Mouse (Mus musculus): ENCODE measurements at regions not wholly inside any gene's neighbourhood (a gene's known extent, or its start where the extent isn't known, plus 50 kb on each side); places are given as distances from the start of the nearest gene placed in this dataset.

DNA sequence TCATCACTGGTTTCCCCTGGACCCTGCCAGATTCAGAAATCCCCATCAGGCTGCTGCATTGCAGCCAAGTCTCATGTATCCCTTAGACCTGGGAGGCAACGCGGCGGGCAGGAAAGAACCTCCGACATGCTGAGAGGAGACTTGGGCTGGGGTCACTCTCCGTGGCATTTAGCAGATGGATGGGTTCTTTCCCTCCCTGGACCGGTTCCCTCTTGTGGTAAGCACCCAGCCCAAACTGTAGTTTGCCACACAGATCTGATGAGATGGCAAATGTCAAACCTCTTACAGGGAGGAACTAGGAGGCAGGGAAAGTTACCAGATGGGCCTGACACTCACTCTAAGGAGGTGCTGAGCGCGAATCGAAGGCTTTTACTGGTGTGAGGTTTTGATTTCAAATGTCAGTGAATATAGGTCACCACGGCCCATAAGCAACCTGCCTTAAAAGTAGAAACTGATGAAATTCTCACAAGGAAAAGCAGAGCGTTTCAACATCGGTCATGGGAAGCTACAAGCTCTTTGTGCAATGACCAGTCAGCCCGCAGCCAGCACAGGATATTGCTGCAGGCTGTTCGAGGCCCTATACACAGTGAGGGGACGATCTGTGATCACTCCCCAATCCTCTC, 199.9 kb upstream of the Lpp start:
- ATAC-seq (replicated peaks; ENCODE audit: low FRiP score) (no peak), DNase-seq (ENCODE audit: low spot score) (no peak)
- H3K4me3 ChIP-seq (ENCODE audit: low read depth, low read length): no peak overlapping the region
- H3K9me3 ChIP-seq (ENCODE audit: control insufficient read depth, low read length): no peaks in the 10 kb centered on the region
- H3K4me1 ChIP-seq (replicated peaks; ENCODE audit: control insufficient read depth, insufficient read depth, low read length): no peaks in the 10 kb centered on the region
- no peaks in the 10 kb centered on the region for H3K36me3 ChIP-seq (ENCODE audit: control insufficient read depth, insufficient read depth, low read length)
- no peaks in the 10 kb centered on the region for H3K27me3 ChIP-seq (replicated peaks; ENCODE audit: control insufficient read depth, insufficient read depth, low read length)
- WGBS: 56% methylated on average over 15 of the region's 15 CpGs
- H3K27ac ChIP-seq (ENCODE audit: low read depth, low read length): no peak overlapping the region
- no peak overlapping the region for H3K9ac ChIP-seq (ENCODE audit: low read depth, low read length)
- H3K4me2 ChIP-seq: no peak overlapping the region

DNA sequence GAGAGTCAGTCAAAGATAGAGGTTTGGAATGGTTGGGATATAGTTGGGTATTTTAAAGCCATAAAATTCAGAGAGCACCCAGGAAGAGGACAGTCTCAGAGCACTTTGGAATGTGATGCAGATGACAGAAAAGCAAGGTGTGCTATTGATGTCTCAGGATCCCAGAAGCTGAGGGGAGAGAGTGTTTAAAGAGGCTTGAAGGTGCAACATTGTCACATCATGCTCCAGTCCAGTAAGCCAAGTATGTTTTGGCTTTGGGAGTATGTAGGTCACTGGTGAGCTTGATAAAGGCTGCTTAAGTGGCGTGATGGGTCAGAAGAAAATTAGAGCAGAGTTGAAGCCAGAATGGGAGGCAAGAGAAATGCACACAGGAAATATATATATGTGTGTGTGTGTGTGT, 201.3 kb upstream of the Lpp start:
- Histone ChIP-seq H3K4me3 (ENCODE audit: low read depth, low read length) (no peak overlapping the region), H3K4me2 (no peak overlapping the region), H3K9me3 (ENCODE audit: control insufficient read depth, low read length) (no peaks in the 10 kb centered on the region), H3K27me3 (replicated peaks; ENCODE audit: control insufficient read depth, insufficient read depth, low read length) (no peaks in the 10 kb centered on the region), H3K9ac (ENCODE audit: low read depth, low read length) (no peak overlapping the region), H3K4me1 (replicated peaks; ENCODE audit: control insufficient read depth, insufficient read depth, low read length) (no peaks in the 10 kb centered on the region), H3K27ac (ENCODE audit: low read depth, low read length) (no peak overlapping the region), H3K36me3 (ENCODE audit: control insufficient read depth, insufficient read depth, low read length) (no peaks in the 10 kb centered on the region)
- no peak for DNase-seq (ENCODE audit: low spot score)
- 68% methylated on average over 1 of the region's 1 CpGs for WGBS
- no peak for ATAC-seq (replicated peaks; ENCODE audit: low FRiP score)

DNA sequence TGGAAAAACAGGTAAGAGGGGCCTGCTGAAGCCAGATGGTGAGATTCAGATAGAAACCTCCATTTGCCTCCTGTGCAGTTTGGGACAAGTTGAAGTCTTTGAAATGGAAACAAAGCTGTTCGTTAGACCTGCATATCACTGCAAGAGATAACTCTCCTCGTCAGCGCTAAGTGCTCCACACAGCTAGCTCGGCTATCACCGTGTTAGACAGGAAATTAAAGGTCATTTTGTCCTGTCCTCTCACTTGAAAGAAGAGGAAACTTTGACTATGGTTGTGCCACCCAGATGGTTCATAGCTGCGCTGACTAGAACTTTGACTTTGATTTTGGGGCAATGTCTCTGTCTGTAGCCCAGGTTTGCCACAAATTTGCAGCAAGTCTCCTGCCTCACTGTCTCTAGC, 198.5 kb upstream of the Bcl6 start:
- ATAC-seq (replicated peaks; ENCODE audit: low FRiP score) (no peak), DNase-seq (ENCODE audit: low spot score) (no peak)
- H3K9ac ChIP-seq (ENCODE audit: low read depth, low read length): no peak overlapping the region
- H3K4me1 ChIP-seq (replicated peaks; ENCODE audit: control insufficient read depth, insufficient read depth, low read length): no peaks in the 10 kb centered on the region
- no peaks in the 10 kb centered on the region for H3K36me3 ChIP-seq (ENCODE audit: control insufficient read depth, insufficient read depth, low read length)
- H3K4me3 ChIP-seq (ENCODE audit: low read depth, low read length): no peak overlapping the region
- no peak overlapping the region for H3K27ac ChIP-seq (ENCODE audit: low read depth, low read length)
- WGBS: 60% methylated on average over 6 of the region's 6 CpGs
- H3K9me3 ChIP-seq (ENCODE audit: control insufficient read depth, low read length): no peaks in the 10 kb centered on the region
- no peak overlapping the region for H3K4me2 ChIP-seq
- H3K27me3 ChIP-seq (replicated peaks; ENCODE audit: control insufficient read depth, insufficient read depth, low read length): no peaks in the 10 kb centered on the region

DNA sequence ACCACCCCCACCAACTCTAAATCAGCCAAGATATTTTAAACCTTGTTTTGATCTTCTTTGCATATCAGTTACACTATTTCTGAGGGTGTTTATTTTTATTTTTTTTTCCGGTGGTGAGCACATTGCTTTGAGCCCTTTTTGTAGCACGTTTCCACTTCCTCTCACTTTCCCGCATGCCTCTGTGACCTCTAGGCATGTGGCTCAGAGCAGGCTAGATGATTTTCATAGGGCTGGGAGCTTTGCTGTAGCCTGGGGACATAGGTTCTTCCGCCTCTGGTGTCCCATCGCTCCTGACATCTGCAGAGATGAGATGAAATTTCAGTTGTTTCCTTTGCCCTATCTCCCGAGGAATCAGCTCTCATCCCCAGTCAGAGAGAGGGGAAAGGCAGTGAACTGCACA, 197.3 kb upstream of the Bcl6 start:
- Histone ChIP-seq H3K4me3 (ENCODE audit: low read depth, low read length) (no peak overlapping the region), H3K36me3 (ENCODE audit: control insufficient read depth, insufficient read depth, low read length) (no peaks in the 10 kb centered on the region), H3K27me3 (replicated peaks; ENCODE audit: control insufficient read depth, insufficient read depth, low read length) (no peaks in the 10 kb centered on the region), H3K27ac (ENCODE audit: low read depth, low read length) (no peak overlapping the region), H3K9ac (ENCODE audit: low read depth, low read length) (no peak overlapping the region), H3K4me2 (no peak overlapping the region), H3K9me3 (ENCODE audit: control insufficient read depth, low read length) (no peaks in the 10 kb centered on the region), H3K4me1 (replicated peaks; ENCODE audit: control insufficient read depth, insufficient read depth, low read length) (no peaks in the 10 kb centered on the region)
- ATAC-seq (replicated peaks; ENCODE audit: low FRiP score) (no peak), DNase-seq (ENCODE audit: low spot score) (no peak)
- WGBS: 60% methylated on average over 6 of the region's 6 CpGs

DNA sequence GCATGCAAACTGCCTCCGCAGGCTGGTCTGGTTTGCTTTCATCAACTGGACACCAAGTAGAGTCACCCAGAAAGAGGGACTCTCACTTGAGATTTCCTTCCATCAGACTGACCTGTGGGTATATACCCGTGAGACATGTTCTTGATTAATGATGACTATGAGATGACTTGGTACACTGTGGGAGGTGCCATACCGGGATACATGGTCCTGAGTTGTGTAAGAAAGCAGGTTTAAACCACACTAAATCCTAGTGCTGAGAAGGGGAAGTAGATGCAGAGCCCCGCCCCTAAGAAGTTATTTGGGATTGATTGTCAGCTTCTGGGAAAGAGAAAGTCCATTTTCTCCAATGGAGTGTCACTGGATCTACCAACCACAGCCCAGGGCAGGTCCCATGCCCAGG, 196.2 kb upstream of the Bcl6 start:
- no peak for DNase-seq (ENCODE audit: low spot score)
- Histone ChIP-seq H3K4me2 (no peak overlapping the region), H3K9me3 (ENCODE audit: control insufficient read depth, low read length) (no peaks in the 10 kb centered on the region), H3K9ac (ENCODE audit: low read depth, low read length) (no peak overlapping the region), H3K4me3 (ENCODE audit: low read depth, low read length) (no peak overlapping the region), H3K27me3 (replicated peaks; ENCODE audit: control insufficient read depth, insufficient read depth, low read length) (no peaks in the 10 kb centered on the region), H3K36me3 (ENCODE audit: control insufficient read depth, insufficient read depth, low read length) (no peaks in the 10 kb centered on the region), H3K27ac (ENCODE audit: low read depth, low read length) (no peak overlapping the region), H3K4me1 (replicated peaks; ENCODE audit: control insufficient read depth, insufficient read depth, low read length) (no peaks in the 10 kb centered on the region)
- WGBS: 77% methylated on average over 4 of the region's 4 CpGs
- ATAC-seq (replicated peaks; ENCODE audit: low FRiP score): no peak

- Histone ChIP-seq H3K27me3 (replicated peaks; ENCODE audit: control insufficient read depth, insufficient read depth, low read length) (no peaks in the 10 kb centered on the region), H3K4me1 (replicated peaks; ENCODE audit: control insufficient read depth, insufficient read depth, low read length) (no peaks in the 10 kb centered on the region), H3K9me3 (ENCODE audit: control insufficient read depth, low read length) (no peaks in the 10 kb centered on the region), H3K36me3 (ENCODE audit: control insufficient read depth, insufficient read depth, low read length) (no peaks in the 10 kb centered on the region), H3K4me2 (no peak overlapping the region), H3K4me3 (ENCODE audit: low read depth, low read length) (no peak overlapping the region), H3K9ac (ENCODE audit: low read depth, low read length) (no peak overlapping the region), H3K27ac (ENCODE audit: low read depth, low read length) (no peak overlapping the region)
- DNase-seq (ENCODE audit: low spot score): no peak
- no peak for ATAC-seq (replicated peaks; ENCODE audit: low FRiP score)
- WGBS: 75% methylated on average over 3 of the region's 3 CpGs
These were observed 194.6 kb upstream of the Bcl6 start for GRCm38 (mm10) chr16:24183216-24183615.

- Histone ChIP-seq H3K9me3 (ENCODE audit: control insufficient read depth, low read length) (no peaks in the 10 kb centered on the region), H3K27ac (ENCODE audit: low read depth, low read length) (no peak overlapping the region), H3K36me3 (ENCODE audit: control insufficient read depth, insufficient read depth, low read length) (no peaks in the 10 kb centered on the region), H3K4me1 (replicated peaks; ENCODE audit: control insufficient read depth, insufficient read depth, low read length) (no peaks in the 10 kb centered on the region), H3K9ac (ENCODE audit: low read depth, low read length) (no peak overlapping the region), H3K4me3 (ENCODE audit: low read depth, low read length) (no peak overlapping the region), H3K27me3 (replicated peaks; ENCODE audit: control insufficient read depth, insufficient read depth, low read length) (no peaks in the 10 kb centered on the region), H3K4me2 (no peak overlapping the region)
- 69% methylated on average over 3 of the region's 3 CpGs for WGBS
- ATAC-seq (replicated peaks; ENCODE audit: low FRiP score) (no peak), DNase-seq (ENCODE audit: low spot score) (no peak)
These were observed 192.7 kb upstream of the Bcl6 start for GRCm38 (mm10) chr16:24181388-24181787.

GRCm38 (mm10) chr16:24180666-24181065, 192.0 kb upstream of the Bcl6 start:
- DNase-seq (ENCODE audit: low spot score): no peak

DNA sequence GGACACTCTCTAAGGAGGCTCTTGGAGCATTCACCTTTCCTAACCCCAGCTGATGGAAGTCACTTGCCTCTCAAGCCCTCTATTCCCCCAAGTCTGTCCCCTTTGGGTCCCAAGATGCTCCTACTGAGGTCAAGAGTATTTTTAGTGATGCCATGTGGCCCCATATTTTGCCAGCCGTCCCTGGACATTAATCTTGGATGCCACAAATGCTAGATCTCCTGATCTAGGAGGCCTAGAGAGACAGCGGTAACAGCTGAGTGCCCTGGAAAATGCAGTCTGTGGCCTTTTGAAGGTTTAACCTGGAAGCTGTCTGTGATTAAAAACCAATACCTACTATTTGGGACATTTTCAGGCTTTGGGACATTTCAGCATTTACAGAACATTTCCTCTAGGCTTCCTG, 188.9 kb upstream of the Bcl6 start:
- Histone ChIP-seq H3K4me2 (no peak overlapping the region), H3K27ac (ENCODE audit: low read depth, low read length) (no peak overlapping the region), H3K4me3 (ENCODE audit: low read depth, low read length) (no peak overlapping the region), H3K9ac (ENCODE audit: low read depth, low read length) (no peak overlapping the region), H3K4me1 (replicated peaks; ENCODE audit: control insufficient read depth, insufficient read depth, low read length) (no peaks in the 10 kb centered on the region), H3K36me3 (ENCODE audit: control insufficient read depth, insufficient read depth, low read length) (no peaks in the 10 kb centered on the region), H3K27me3 (replicated peaks; ENCODE audit: control insufficient read depth, insufficient read depth, low read length) (no peaks in the 10 kb centered on the region), H3K9me3 (ENCODE audit: control insufficient read depth, low read length) (no peaks in the 10 kb centered on the region)
- 77% methylated on average over 2 of the region's 2 CpGs for WGBS
- ATAC-seq (replicated peaks; ENCODE audit: low FRiP score) (no peak), DNase-seq (ENCODE audit: low spot score) (no peak)

More at GRCm38 (mm10) chr16:24180666-24181065, 192.0 kb upstream of the Bcl6 start:
- Histone ChIP-seq H3K27me3 (replicated peaks; ENCODE audit: control insufficient read depth, insufficient read depth, low read length) (no peaks in the 10 kb centered on the region), H3K4me3 (ENCODE audit: low read depth, low read length) (no peak overlapping the region), H3K9me3 (ENCODE audit: control insufficient read depth, low read length) (no peaks in the 10 kb centered on the region), H3K9ac (ENCODE audit: low read depth, low read length) (no peak overlapping the region), H3K27ac (ENCODE audit: low read depth, low read length) (no peak overlapping the region), H3K4me2 (no peak overlapping the region), H3K36me3 (ENCODE audit: control insufficient read depth, insufficient read depth, low read length) (no peaks in the 10 kb centered on the region), H3K4me1 (replicated peaks; ENCODE audit: control insufficient read depth, insufficient read depth, low read length) (no peaks in the 10 kb centered on the region)
- WGBS: 53% methylated on average over 5 of the region's 5 CpGs
- ATAC-seq (replicated peaks; ENCODE audit: low FRiP score): no peak
